Mouse (Mus musculus) bone marrow, adult 2 months (tissue): ENCODE measurements around the gene Vmn2r78.
"Not testable (repeated sequence)": the region's sequence is repeated elsewhere in the genome, so short reads cannot be mapped to it uniquely, and the experiment has no call there.

Source experiments
- CTCF ChIP-seq: fragments of 200-500 bp; IDR thresholded peaks from 2 replicates; pipeline ENCODE4 v1.5.1; 2011; ENCODE audit warnings: low read length, control low read depth; ENCODE audit not compliant: control insufficient read depth, insufficient read depth
- POLR2A ChIP-seq: fragments of 200-500 bp; IDR thresholded peaks from 2 replicates; pipeline ENCODE4 v1.6.1; 2011; ENCODE audit warnings: low read depth, mild to moderate bottlenecking, control low read depth, low read length, borderline replicate concordance; ENCODE audit not compliant: control insufficient read depth

DNA sequence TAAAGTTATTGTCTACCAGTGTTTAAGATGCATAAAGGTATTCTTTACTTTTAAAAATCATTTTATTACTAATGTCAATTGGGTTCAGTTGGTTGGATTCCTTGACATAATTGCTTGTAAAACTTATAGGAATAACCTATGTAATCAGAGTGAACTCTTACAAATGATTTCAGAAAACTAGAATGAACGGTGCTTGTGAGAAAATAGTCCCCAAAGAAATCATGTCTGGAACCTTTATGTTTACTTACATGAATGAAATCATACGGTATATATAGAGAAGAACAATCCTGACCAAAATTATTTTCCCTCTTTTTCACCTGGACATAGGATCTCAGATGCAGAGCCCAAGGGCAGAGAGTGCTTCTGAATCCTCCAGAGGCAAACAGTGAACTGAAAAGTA, at the start of gene Vmn2r78:
- TF ChIP-seq CTCF, POLR2A: not testable (repeated sequence)
